ENCODE assay signal across 8 mouse cellular contexts in the genomic region with DNA sequence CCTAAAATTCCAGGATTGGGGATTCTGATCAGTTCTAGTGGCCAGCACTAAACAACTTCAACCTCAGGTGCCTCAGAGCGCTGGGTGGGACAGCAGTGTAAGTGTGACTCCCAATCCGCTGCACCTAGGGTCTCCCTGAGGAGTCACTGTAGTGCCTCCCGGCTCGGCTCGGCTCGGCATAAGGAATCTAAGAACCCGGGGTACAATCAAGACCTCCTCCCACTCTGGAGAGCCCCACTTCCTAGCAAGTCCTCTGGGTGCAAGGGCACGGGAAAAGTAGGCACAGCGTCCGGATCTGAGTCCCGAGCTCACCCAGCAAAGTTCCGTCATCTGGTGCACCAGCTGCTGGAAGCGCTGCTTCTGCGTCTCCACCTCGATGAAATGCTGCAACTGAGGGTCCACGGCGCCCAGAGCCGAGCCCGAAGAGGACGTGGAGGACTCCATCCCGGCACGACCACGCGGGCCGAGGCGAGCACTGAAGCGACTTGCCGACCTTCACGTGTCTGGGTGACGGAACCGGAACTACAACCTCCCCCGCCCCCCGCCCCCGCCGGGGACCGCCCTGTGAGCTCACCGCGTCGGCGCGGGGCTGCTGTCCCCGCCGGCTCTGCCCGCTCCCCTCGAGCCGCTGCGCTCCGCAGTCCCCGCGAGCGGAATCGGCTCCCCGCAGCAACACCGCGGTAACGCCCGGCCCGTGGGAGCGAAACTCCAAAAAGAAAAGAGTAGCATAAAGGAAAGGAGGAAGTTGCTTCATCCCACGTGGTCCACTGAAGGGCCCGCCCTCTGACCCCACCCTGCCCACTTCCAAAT. TPM values are rescaled to one million over a fixed set of nuclear protein-coding genes. Genes with fewer than 3 reads are reported as not detected.
DNase-seq lines count a peak whose midpoint lies in the region; ATAC-seq and TF ChIP-seq lines count a peak whose summit lies in the region.

TSS of gene Timm8a1 (minus strand) at position 721 of the 810 bp plus-strand sequence.

- H3K27me3 ChIP-seq in hindbrain, embryonic 16.5 days (replicated peaks; ENCODE audit: control insufficient read depth, insufficient read depth, low read length), result no peaks in the 10 kb centered on the region

- ATAC-seq in hindbrain, embryonic 16.5 days, result peak; percentile 96
- ATAC-seq in megakaryocyte progenitor cell, adult 5-6 weeks (replicated peaks; ENCODE audit: poor library complexity), result peak; percentile 78

- DNase-seq in ZHBTc4 (ENCODE audit: low read depth, low spot score), result peak; percentile 75
- DNase-seq in cerebellum, postnatal 4 days (ENCODE audit: low spot score in 2 of 2), result peak; percentile 18 to 44
- DNase-seq in gastrocnemius, adult 2 months, result peak; percentile 67
- peak; percentile 13 to 43 for DNase-seq in left cerebral cortex, postnatal 14 days (ENCODE audit: low spot score in 2 of 2)
- peak; percentile 48 for DNase-seq in right cerebral cortex, postnatal 14 days
- DNase-seq in urinary bladder, postnatal 25 days (ENCODE audit: low spot score), result peak; percentile 42

- 22% methylated on average over 34 of the region's 61 CpGs for WGBS in hindbrain, embryonic 16.5 days

- intact Hi-C loops in gastrocnemius, adult 2 months (cut with DNase I), result loop anchor here (5.0 kb wide), 1 partner anchor 46 kb away; the partner anchor contains the start of gene Rpl36a
- intact Hi-C loops in left cerebral cortex, postnatal 14 days (cut with DNase I), result no loop called here

- TF ChIP-seq CTCF in gastrocnemius, adult 2 months (IDR thresholded peaks at IDR 0.05), result no peak

- H3K9ac ChIP-seq in hindbrain, embryonic 16.5 days (ENCODE audit: low read depth, low read length), result peak within 1 kb of the TSS; percentile 65

- H3K36me3 ChIP-seq in hindbrain, embryonic 16.5 days (ENCODE audit: control insufficient read depth, insufficient read depth, low read length), result no peaks in the 10 kb centered on the region

- no peaks in the 10 kb centered on the region for H3K9me3 ChIP-seq in hindbrain, embryonic 16.5 days (ENCODE audit: control insufficient read depth, low read length)

- no peaks in the 10 kb centered on the region for H3K4me1 ChIP-seq in hindbrain, embryonic 16.5 days (ENCODE audit: control insufficient read depth, insufficient read depth, low read depth, low read length)

- peak within 1 kb of the TSS; percentile 94 for H3K27ac ChIP-seq in gastrocnemius, adult 2 months
- H3K27ac ChIP-seq in hindbrain, embryonic 16.5 days (ENCODE audit: low read depth, low read length), result peak within 1 kb of the TSS; percentile 70; the same call in 1 of the 2 replicates

- peak within 1 kb of the TSS; percentile 82 for H3K4me3 ChIP-seq in gastrocnemius, adult 2 months
- H3K4me3 ChIP-seq in hindbrain, embryonic 16.5 days (ENCODE audit: low read length), result peak within 1 kb of the TSS; percentile 52

- peak within 1 kb of the TSS; percentile 62 for H3K4me2 ChIP-seq in hindbrain, embryonic 16.5 days (ENCODE audit: low read length)

RNA-seq across cellular contexts. Expression of gene Timm8a1, which starts in this region (rescaled TPM):
- total RNA-seq in gastrocnemius, adult 2 months (2021), result 10 to 100 TPM in 1 of 2 experiments, 1 to 10 TPM in 1; 8.8 to 17.0 TPM
- 48.0 and 53.0 TPM in 2 replicates for polyA plus RNA-seq in hindbrain, embryonic 16.5 days (2015; fragmentation: Nextera tagmentation; extraction: Ambion mirVana)
- total RNA-seq in left cerebral cortex, postnatal 14 days (2021), result 10 to 100 TPM; 23.5 to 25.3 TPM
- total RNA-seq in megakaryocyte progenitor cell, adult 5-6 weeks (2015), result 126 and 133 TPM in 2 replicates
- 147 and 157 TPM in 2 replicates for total RNA-seq in megakaryocyte progenitor cell, adult 5-6 weeks (2017)

Comparison
In these comparisons a context has a peak if more than half of its experiments do, and no peak if none do; other contexts are left out.
1. Peak in every context shown above with its lines: DNase-seq, ATAC-seq, H3K4me3 ChIP-seq and H3K27ac ChIP-seq.
2. RNA of gene Timm8a1 (total RNA-seq): 126 to 157 TPM in megakaryocyte progenitor cell, adult 5-6 weeks; 23.5 to 25.3 TPM in left cerebral cortex, postnatal 14 days and 8.8 to 17.0 TPM in gastrocnemius, adult 2 months; every median in the first group is over 4 times any median in the second.